Mouse (Mus musculus): ENCODE data around the gene Zmynd15.

DNA sequence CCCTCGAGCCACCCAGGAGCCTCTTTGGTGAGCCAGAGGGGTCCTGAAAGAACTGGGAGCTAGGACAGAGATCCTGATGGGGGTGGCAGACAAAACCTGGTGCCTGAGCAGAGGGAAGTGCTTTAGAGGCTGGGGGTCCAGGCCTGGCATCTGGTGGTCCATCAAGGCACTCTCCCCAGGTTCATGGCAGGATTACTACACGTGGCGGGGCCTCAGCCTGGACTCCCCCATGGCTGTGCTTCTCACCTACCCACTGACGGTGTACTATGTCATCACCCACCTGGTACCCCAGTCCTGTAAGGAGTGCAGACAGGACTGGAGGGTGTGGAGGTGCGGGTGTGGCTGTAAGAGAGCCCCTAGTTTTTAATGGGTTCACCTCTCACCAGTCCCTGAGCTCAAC lies 4.7 kb downstream of the Zmynd15 start:
- TF ChIP-seq CTCF (conservative IDR thresholded peaks at IDR 0.05; ENCODE audit: insufficient read depth, insufficient read length, low read depth, low read length) (no peak), POLR2A (IDR thresholded peaks at IDR 0.05; ENCODE audit: low read depth, low read length) (no peak)

All from kidney, adult 2 months (tissue).